Mouse (Mus musculus) kidney, postnatal 0 days (tissue): ENCODE data around the gene Prr12. TPM values are rescaled to one million over a fixed set of nuclear protein-coding genes. Genes with fewer than 3 reads are reported as not detected.
"Not testable (repeated sequence)": the region's sequence is repeated elsewhere in the genome, so short reads cannot be mapped to it uniquely, and the experiment has no call there.

Experiments used
- ATAC-seq: fragments of 200-750 bp; cut with Nextera tagmentation; replicated peaks from 2 replicates; pipeline ENCODE4 v1.8.0; 2017; ENCODE audit warnings: low read depth, moderate number of reproducible peaks, moderate TSS enrichment, moderate library complexity; ENCODE audit not compliant: low FRiP score
- DNase-seq: peaks from one replicate; pipeline ENCODE4 v3.0.0-alpha.2; 2016; ENCODE audit warnings: low spot score
- H3K27ac ChIP-seq: fragments of 300-500 bp; sonication (generic); 2 replicates; pipeline ENCODE4 v1.5.1; 2014; ENCODE audit warnings: mild to moderate bottlenecking
- H3K27me3 ChIP-seq: fragments of 300-500 bp; sonication (generic); 2 replicates; pipeline ENCODE4 v1.6.1; 2014; ENCODE audit warnings: low read length, mixed read lengths; ENCODE audit not compliant: insufficient read depth
- H3K36me3 ChIP-seq: fragments of 300-500 bp; sonication (generic); 2 replicates; pipeline ENCODE4 v1.6.1; 2014; ENCODE audit warnings: low read length, mixed read lengths; ENCODE audit not compliant: insufficient read depth
- H3K4me1 ChIP-seq: fragments of 300-500 bp; sonication (generic); replicated peaks from 2 replicates; pipeline ENCODE4 v1.6.1; 2014; ENCODE audit warnings: antibody characterized with exemption, low read length, mixed read lengths; ENCODE audit not compliant: insufficient read depth
- H3K4me2 ChIP-seq: fragments of 300-500 bp; sonication (generic); 2 replicates; pipeline ENCODE4 v1.6.1; 2014; ENCODE audit warnings: mild to moderate bottlenecking, low read length, moderate library complexity, mixed read lengths
- H3K4me3 ChIP-seq: fragments of 300-500 bp; sonication (generic); replicated peaks from 2 replicates; pipeline ENCODE4 v1.5.1; 2014; ENCODE audit warnings: low read depth, low read length
- H3K9ac ChIP-seq: fragments of 300-500 bp; sonication (generic); 2 replicates; pipeline ENCODE4 v1.6.1; 2014; ENCODE audit warnings: low read depth, low read length
- H3K9me3 ChIP-seq: fragments of 300-500 bp; sonication (generic); replicated peaks from 2 replicates; pipeline ENCODE4 v1.6.1; 2016; ENCODE audit warnings: low read length, inconsistent platforms, mixed read lengths
- CTCF ChIP-seq: IDR thresholded peaks from 2 replicates; pipeline ENCODE4 v1.5.1; 2016; ENCODE audit warnings: antibody characterized with exemption, low read depth, mild to moderate bottlenecking, moderate library complexity
- WGBS: fragments of 180-500 bp; shearing (Covaris S2); extraction: QIAGEN DNeasy Blood & Tissue Kit; methylation state at CpG from one replicate; pipeline ENCODE4 v1.1.7; 2014; 5-methylcytosine and 5-hydroxymethylcytosine counted together
- polyA plus RNA-seq: library from polyadenylated mRNA; unstranded; fragments of >200 nt; fragmentation: Nextera tagmentation; extraction: Ambion mirVana; gene quantifications from 2 replicates; pipeline ENCODE4 v1.2.1, GENCODE M21; 2015

The Prr12 gene
- 5.8 and 6.1 TPM in 2 replicates for polyA plus RNA-seq

DNA sequence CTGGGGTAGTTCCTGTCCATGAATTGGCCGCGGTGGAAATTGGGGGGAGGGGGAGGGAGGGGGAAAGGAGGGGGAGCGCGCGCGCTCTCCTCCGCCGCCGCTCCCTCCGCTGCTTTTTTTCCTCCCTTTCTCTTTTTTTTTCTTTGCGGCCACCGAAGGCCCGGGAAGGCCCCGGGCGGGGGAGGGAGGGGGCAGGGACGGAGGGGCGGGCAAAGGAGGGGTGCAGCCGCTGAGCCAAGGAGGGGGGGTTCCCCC is at the start of gene Prr12:
Gene Prr12, minus strand, starts transcription at position 20 of the 255 bp plus-strand sequence.
- Histone ChIP-seq H3K27me3 (no peaks in the 10 kb centered on the region), H3K9ac (peak within 1 kb of the TSS; percentile 90), H3K4me2 (peak within 1 kb of the TSS; percentile 95), H3K4me1 (0 out of 2 replicates have a peak, but pooled peaks cover 10% of the 10 kb centered on the region), H3K27ac (peak within 1 kb of the TSS; percentile 98), H3K4me3 (peak within 1 kb of the TSS; percentile 69), H3K9me3 (no peaks in the 10 kb centered on the region), H3K36me3 (peaks cover 21% of the 10 kb centered on the region)
- no peak for TF ChIP-seq CTCF
- ATAC-seq, result no peak
- WGBS, result 0% methylated on average over 10 of the region's 18 CpGs
- no peak for DNase-seq

DNA sequence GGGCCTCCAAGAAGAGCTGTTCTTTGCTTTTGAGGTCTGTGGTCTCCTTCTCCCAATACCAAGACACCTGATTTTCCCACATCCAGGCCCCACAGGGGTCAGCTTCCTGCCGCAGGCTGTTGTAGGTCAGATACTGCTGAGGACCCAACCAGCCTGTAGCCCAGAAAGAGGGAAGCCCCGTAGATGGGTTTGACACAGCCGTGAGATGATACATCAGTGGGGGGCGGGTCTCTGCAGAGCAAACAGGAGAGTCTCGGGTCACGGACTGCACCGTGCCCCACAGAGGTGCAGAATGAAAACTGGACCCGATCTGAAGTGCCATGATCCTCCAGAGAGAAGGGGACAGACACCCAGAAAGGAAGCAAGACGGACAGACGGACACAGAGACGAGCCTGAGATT is 49.8 kb upstream of the Prr12 start:
- H3K27me3 ChIP-seq, result no peaks in the 10 kb centered on the region
- H3K36me3 ChIP-seq, result no peaks in the 10 kb centered on the region
- no peaks in the 10 kb centered on the region for H3K9me3 ChIP-seq
- H3K4me1 ChIP-seq, result peaks cover 23% of the 10 kb centered on the region
- H3K9ac ChIP-seq, result peak overlapping the region; percentile 14
- no peak for DNase-seq
- H3K4me2 ChIP-seq, result peak overlapping the region; percentile 68
- TF ChIP-seq CTCF, result no peak
- WGBS, result 57% methylated on average over 11 of the region's 11 CpGs
- no peak for ATAC-seq
- H3K27ac ChIP-seq, result peak overlapping the region; percentile 93
- H3K4me3 ChIP-seq, result peak overlapping the region; percentile 47

DNA sequence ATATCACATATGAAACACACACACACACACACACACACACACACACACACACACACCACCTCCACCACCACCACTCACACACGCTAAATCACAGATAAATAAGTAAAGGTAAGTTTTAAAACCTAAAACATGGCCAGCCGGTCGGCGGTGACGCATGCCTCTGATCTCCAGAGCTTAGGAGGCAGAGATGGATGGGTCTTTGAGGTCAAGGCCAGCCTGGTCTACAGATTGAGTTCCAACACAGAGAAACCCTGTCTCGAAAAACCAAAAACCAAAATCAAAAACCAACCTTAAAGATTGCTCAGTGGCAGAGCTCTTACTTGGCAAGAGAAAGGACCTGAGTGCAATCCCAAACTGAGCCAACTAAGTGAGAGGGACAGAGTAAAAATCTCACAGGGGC is 47.4 kb upstream of the Prr12 start:
- no peak for DNase-seq
- no peak for TF ChIP-seq CTCF
- WGBS, result 65% methylated on average over 6 of the region's 6 CpGs

DNA sequence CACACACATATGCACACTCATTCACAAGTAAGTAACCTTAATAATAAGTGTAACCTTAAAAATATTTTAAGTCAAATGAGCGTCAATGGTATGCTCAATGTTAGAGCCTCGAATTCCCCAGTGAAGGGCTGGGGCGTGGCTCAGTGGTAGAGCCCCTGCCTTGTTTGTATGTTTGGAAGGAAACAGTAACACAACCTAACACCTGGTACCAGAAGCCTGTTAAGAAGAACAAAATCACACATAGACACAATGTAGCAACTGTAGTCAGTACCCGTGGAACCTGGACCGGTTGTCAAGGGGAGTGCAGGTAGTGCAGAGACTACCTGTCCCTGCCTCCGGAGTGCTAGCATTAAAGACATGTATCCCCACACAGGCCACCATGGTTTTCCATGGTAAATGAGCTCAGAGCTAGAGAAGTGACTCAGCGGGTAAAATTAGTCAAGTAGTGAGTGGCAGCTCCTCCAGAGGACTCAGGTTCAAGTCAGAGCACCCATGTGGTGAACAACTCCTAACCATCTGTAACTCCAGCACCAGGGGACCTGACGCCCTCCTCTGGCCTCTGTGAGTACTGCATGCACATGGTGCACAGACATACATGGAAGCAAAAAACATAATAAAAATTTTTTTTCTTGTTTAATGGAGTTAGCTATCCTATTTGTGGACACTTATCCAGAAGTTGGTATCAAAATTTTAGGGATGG is 46.0 kb upstream of the Prr12 start:
- Histone ChIP-seq H3K4me2 (no peak overlapping the region), H3K4me1 (peaks cover 25% of the 10 kb centered on the region), H3K4me3 (no peak overlapping the region), H3K36me3 (no peaks in the 10 kb centered on the region), H3K27me3 (no peaks in the 10 kb centered on the region), H3K9ac (no peak overlapping the region), H3K9me3 (no peaks in the 10 kb centered on the region), H3K27ac (no peak overlapping the region)
- ATAC-seq, result no peak
- 90% methylated on average over 8 of the region's 8 CpGs for WGBS
- TF ChIP-seq CTCF, result peak; percentile 53
- DNase-seq, result no peak

More for the DNA sequence above, 47.4 kb upstream of the Prr12 start:
- H3K27me3 ChIP-seq, result no peaks in the 10 kb centered on the region
- H3K9me3 ChIP-seq, result no peaks in the 10 kb centered on the region
- no peak overlapping the region for H3K4me2 ChIP-seq
- no peak overlapping the region for H3K27ac ChIP-seq
- no peaks in the 10 kb centered on the region for H3K36me3 ChIP-seq
- no peak overlapping the region for H3K9ac ChIP-seq
- peaks cover 23% of the 10 kb centered on the region for H3K4me1 ChIP-seq
- ATAC-seq, result no peak
- H3K4me3 ChIP-seq, result no peak overlapping the region

DNA sequence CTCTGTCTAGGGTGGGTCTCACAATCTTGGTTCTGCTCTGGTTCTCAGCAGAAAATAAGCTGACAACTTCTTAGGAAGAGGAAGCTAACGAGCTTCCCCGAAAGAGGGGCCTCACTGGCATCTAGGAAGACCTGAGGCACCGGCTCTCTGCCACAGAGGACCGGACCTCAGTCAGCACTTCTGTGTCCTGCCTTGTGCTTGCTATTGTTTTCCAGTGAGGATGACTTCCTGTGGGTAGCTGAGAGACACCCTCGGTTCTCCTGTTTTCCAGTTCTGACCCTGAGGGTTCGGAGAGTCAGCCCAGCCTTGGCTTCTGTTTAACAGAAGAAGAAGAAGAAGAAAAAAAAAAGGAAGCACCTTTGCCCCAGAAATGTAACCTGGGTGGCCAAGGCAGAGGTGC is 44.8 kb upstream of the Prr12 start:
- DNase-seq, result no peak
- Histone ChIP-seq H3K9me3 (no peaks in the 10 kb centered on the region), H3K4me3 (no peak overlapping the region), H3K4me1 (peaks cover 16% of the 10 kb centered on the region), H3K36me3 (no peaks in the 10 kb centered on the region), H3K4me2 (no peak overlapping the region), H3K9ac (no peak overlapping the region), H3K27me3 (no peaks in the 10 kb centered on the region), H3K27ac (peak overlapping the region; percentile 26; the same call in 1 of the 2 replicates)
- no peak for ATAC-seq
- WGBS, result 42% methylated on average over 6 of the region's 6 CpGs
- no peak for TF ChIP-seq CTCF

DNA sequence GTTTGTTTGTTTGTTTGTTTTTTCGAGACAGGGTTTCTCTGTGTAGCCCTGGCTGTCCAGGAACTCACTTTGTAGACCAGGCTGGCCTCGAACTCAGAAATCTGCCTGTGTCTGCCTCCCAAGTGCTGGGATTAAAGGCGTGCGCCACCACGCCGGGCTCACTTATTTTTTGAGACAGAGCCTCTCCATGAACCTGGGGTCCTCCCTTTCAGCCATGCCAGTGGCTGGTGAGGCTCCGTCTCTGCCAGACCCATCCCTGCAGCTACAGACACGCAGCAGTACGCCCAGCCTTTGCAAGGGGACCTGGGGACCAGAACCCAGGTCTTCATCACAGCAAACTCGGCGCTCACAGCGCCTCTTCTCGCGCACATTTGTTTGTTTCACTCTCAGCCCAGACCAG is 43.3 kb upstream of the Prr12 start:
- DNase-seq, ATAC-seq, H3K27me3 ChIP-seq, H3K27ac ChIP-seq, H3K4me2 ChIP-seq, H3K9me3 ChIP-seq, H3K9ac ChIP-seq, H3K36me3 ChIP-seq, H3K4me1 ChIP-seq, H3K4me3 ChIP-seq: not testable (repeated sequence)
- WGBS, result 97% methylated on average over 14 of the region's 14 CpGs

DNA sequence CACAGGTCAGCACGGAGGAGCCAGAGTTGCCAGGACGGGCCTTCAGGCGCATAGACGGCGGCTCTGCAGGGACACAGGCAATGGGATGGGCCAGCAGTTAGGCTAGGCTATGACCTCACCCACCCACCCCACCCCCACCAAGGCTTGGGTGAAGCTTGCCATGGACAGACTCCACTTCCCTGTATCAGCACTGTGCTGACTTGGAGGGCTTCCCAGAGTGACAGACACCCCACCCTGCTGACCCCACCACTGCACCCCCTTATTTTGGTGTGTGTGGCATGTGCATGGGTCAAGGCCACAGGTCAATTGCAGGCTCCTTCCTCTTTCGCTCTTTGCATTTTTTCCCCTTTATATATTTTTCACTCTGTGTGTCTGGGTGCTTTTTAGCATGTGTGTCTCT is 42.7 kb upstream of the Prr12 start:
- DNase-seq (no peak), ATAC-seq (no peak)
- Histone ChIP-seq H3K36me3 (no peaks in the 10 kb centered on the region), H3K4me3 (no peak overlapping the region), H3K4me2 (no peak overlapping the region), H3K27ac (no peak overlapping the region), H3K9ac (no peak overlapping the region), H3K27me3 (no peaks in the 10 kb centered on the region), H3K4me1 (0 out of 2 replicates have a peak, but pooled peaks cover 9% of the 10 kb centered on the region), H3K9me3 (no peaks in the 10 kb centered on the region)
- WGBS, result 74% methylated on average over 6 of the region's 6 CpGs
- no peak for TF ChIP-seq CTCF
